Mouse (Mus musculus): ENCODE results near the gene Fau. TPM values are rescaled to one million over a fixed set of nuclear protein-coding genes. Genes with fewer than 3 reads are reported as not detected.
A peak's percentile ranks its signal among the peaks of the same experiment; 100 is the strongest.

The Fau gene
- polyA plus RNA-seq, 1 experiment = 2,588 TPM

DNA sequence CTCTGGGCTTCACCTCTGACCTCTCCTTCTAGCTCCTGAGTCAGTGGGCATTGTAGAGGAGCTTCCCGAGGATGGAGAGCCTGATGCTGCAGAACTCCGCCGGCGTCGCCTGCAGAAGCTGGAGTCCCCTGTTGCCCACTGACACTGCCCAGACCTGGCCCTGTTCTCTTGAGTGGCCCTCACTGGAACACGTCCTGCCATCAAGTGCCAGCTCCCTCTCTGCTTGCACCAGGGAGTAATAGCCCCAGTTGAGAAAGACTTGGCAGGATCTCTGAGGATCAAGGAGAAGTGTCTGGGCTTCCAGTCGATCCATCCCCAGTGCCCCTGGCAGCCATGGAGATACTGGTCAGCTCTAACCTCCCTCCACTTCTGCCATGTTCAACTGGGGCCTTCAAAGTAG is 5.1 kb upstream of the Fau start:
- no peak for DNase-seq
- no peaks in the 10 kb centered on the region for H3K27me3 ChIP-seq (ENCODE audit: control insufficient read depth, insufficient read depth, low read length)
- no peak overlapping the region for H3K4me3 ChIP-seq (ENCODE audit: control insufficient read depth, insufficient read depth, low read length)
- TF ChIP-seq CTCF (IDR thresholded peaks at IDR 0.05; ENCODE audit: borderline replicate concordance, control insufficient read depth, extremely low read depth, insufficient read depth, low read length, poor library complexity) (no peak), POLR2A (IDR thresholded peaks at IDR 0.05; ENCODE audit: control insufficient read depth, extremely low read depth, insufficient read depth, low read length, poor library complexity) (no peak)
- H3K4me1 ChIP-seq (replicated peaks; ENCODE audit: control insufficient read depth, insufficient read depth, low read length) = peaks cover 16% of the 10 kb centered on the region
- H3K36me3 ChIP-seq (ENCODE audit: control insufficient read depth, insufficient read depth, low read length) = peaks cover 59% of the 10 kb centered on the region
- H3K27ac ChIP-seq (ENCODE audit: control insufficient read depth, insufficient read depth, low read length) = no peak overlapping the region
- WGBS = 98% methylated on average over 7 of the region's 7 CpGs

DNA sequence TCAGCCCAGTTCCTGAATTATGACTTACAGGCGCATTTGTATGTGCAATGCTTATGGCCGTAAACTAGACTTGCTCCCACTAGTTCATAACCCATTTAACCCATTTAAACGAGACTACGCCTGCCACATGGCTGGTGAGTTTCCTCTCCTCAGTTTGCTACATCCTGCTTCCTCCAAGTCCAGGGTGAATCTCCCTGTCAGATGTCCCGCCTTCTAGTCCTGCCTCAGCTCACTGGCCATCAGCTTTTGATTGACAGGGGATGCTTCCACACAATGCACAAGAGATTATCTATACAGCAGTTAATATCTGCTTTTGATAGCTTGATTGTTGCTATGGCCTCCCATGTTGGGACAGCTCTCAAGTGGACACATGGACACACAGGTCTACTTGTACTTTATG is 3.3 kb upstream of the Fau start:
- Histone ChIP-seq H3K4me3 (ENCODE audit: control insufficient read depth, insufficient read depth, low read length) (no peak overlapping the region), H3K27me3 (ENCODE audit: control insufficient read depth, insufficient read depth, low read length) (no peaks in the 10 kb centered on the region), H3K36me3 (ENCODE audit: control insufficient read depth, insufficient read depth, low read length) (peaks cover 53% of the 10 kb centered on the region), H3K4me1 (replicated peaks; ENCODE audit: control insufficient read depth, insufficient read depth, low read length) (peaks cover 8% of the 10 kb centered on the region), H3K27ac (ENCODE audit: control insufficient read depth, insufficient read depth, low read length) (no peak overlapping the region)
- 84% methylated on average over 5 of the region's 5 CpGs for WGBS
- no peak for DNase-seq
- TF ChIP-seq POLR2A (IDR thresholded peaks at IDR 0.05; ENCODE audit: control insufficient read depth, extremely low read depth, insufficient read depth, low read length, poor library complexity) (no peak), CTCF (IDR thresholded peaks at IDR 0.05; ENCODE audit: borderline replicate concordance, control insufficient read depth, extremely low read depth, insufficient read depth, low read length, poor library complexity) (no peak)

DNA sequence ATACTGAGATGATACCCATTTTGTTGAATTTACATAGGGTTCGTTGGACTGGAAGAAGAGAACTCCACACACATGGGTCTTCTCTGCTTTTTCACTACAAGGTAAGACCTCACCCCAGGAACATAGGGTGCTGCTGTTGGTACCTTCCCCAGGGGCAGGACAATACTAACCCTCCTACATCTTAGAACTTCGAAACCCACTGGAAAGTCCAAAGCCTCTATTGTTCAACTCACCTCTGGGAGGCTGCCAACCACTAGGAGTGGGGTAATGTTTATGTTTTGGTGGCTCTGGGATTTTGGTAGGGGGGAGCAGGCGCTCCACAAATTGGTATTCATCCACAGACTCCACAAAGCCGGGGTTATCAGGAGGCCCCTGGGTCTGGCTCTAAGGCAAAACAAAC is 948 bp upstream of the Fau start:
- 68% methylated on average over 4 of the region's 4 CpGs for WGBS
- no peak for TF ChIP-seq CTCF (IDR thresholded peaks at IDR 0.05; ENCODE audit: borderline replicate concordance, control insufficient read depth, extremely low read depth, insufficient read depth, low read length, poor library complexity)
- TF ChIP-seq POLR2A (IDR thresholded peaks at IDR 0.05; ENCODE audit: control insufficient read depth, extremely low read depth, insufficient read depth, low read length, poor library complexity) = no peak
- Histone ChIP-seq H3K27ac (ENCODE audit: control insufficient read depth, insufficient read depth, low read length) (no peak overlapping the region), H3K36me3 (ENCODE audit: control insufficient read depth, insufficient read depth, low read length) (peaks cover 34% of the 10 kb centered on the region), H3K4me1 (replicated peaks; ENCODE audit: control insufficient read depth, insufficient read depth, low read length) (peaks cover 8% of the 10 kb centered on the region), H3K27me3 (ENCODE audit: control insufficient read depth, insufficient read depth, low read length) (no peaks in the 10 kb centered on the region), H3K4me3 (ENCODE audit: control insufficient read depth, insufficient read depth, low read length) (no peak overlapping the region)
- DNase-seq = no peak

DNA sequence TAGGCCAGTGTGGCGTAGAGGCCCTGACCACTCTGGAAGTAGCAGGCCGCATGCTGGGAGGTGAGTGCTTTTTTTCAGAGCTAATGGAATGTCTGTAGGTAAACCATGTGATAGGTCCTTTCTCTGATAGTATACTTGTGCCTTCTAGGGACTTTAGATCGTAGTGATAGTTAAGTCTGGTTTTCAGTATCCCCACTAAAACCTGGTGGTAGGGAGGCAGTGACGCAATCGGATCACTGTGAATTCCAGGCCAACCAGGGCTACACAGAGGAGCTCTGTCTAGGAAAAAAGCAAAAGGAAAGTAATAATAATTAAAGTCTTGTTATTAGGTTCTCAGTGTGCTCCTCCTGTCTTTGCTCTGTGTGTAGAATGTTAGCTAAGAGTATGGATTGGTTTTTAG is 869 bp downstream of the Fau start:
- DNase-seq = no peak
- Histone ChIP-seq H3K27me3 (ENCODE audit: control insufficient read depth, insufficient read depth, low read length) (no peaks in the 10 kb centered on the region), H3K27ac (ENCODE audit: control insufficient read depth, insufficient read depth, low read length) (no peak overlapping the region), H3K4me3 (ENCODE audit: control insufficient read depth, insufficient read depth, low read length) (peak overlapping the region; percentile 85), H3K36me3 (ENCODE audit: control insufficient read depth, insufficient read depth, low read length) (peaks cover 16% of the 10 kb centered on the region), H3K4me1 (replicated peaks; ENCODE audit: control insufficient read depth, insufficient read depth, low read length) (peaks cover 16% of the 10 kb centered on the region)
- 37% methylated on average over 5 of the region's 5 CpGs for WGBS
- no peak for TF ChIP-seq CTCF (IDR thresholded peaks at IDR 0.05; ENCODE audit: borderline replicate concordance, control insufficient read depth, extremely low read depth, insufficient read depth, low read length, poor library complexity)
- no peak for TF ChIP-seq POLR2A (IDR thresholded peaks at IDR 0.05; ENCODE audit: control insufficient read depth, extremely low read depth, insufficient read depth, low read length, poor library complexity)

DNA sequence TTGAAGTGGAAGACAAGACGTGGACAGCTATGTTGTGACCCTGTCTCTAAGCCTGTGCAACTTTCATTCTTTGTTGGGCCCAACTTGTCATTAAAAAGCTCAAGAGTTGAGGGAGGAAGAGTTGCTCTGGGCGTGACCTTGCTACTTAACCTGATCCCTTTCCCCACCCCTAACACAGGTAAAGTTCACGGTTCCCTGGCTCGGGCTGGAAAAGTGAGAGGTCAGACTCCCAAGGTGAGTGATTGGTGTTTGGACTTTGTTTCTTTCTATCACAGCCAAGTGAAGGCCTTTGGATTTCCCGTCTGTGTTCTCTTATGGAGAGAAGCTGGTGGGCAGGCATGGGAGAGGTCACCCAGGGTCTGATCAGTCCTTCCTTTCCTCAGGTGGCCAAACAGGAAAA is 1.3 kb downstream of the Fau start:
- Histone ChIP-seq H3K36me3 (ENCODE audit: control insufficient read depth, insufficient read depth, low read length) (peaks cover 11% of the 10 kb centered on the region), H3K4me1 (replicated peaks; ENCODE audit: control insufficient read depth, insufficient read depth, low read length) (peaks cover 16% of the 10 kb centered on the region), H3K4me3 (ENCODE audit: control insufficient read depth, insufficient read depth, low read length) (no peak overlapping the region), H3K27ac (ENCODE audit: control insufficient read depth, insufficient read depth, low read length) (no peak overlapping the region), H3K27me3 (ENCODE audit: control insufficient read depth, insufficient read depth, low read length) (no peaks in the 10 kb centered on the region)
- no peak for DNase-seq
- WGBS = 94% methylated on average over 5 of the region's 5 CpGs
- TF ChIP-seq CTCF (IDR thresholded peaks at IDR 0.05; ENCODE audit: borderline replicate concordance, control insufficient read depth, extremely low read depth, insufficient read depth, low read length, poor library complexity) = no peak
- TF ChIP-seq POLR2A (IDR thresholded peaks at IDR 0.05; ENCODE audit: control insufficient read depth, extremely low read depth, insufficient read depth, low read length, poor library complexity) = no peak

DNA sequence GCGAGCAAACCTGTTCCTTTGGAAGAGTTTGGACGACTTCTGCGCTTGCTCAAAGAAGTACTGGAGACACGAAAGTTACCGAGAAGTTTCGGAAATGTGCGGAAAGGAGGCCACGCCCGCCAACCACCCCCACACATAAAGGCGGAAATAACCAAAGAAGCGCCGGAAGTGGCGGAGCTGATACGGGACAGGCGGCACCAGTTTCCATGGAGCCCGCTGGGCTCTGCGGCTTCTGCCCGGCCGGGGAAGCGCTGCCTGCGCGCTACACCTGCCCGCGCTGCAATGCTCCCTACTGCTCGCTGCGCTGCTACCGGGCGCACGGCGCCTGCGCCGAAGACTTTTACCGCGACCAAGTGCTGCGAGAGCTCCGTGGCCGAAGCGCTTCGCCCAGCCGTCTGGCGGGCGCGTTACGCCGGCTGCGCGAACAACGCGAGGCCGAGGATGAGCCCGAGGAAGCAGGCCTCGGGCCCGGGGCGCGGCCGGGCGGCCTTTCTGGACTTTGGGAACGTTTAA is 3.4 kb downstream of the Fau start, which contains the start of gene Znhit2:
Znhit2 (plus strand) TSS at position 172 of the 513 bp plus-strand sequence.
- H3K36me3 ChIP-seq (ENCODE audit: control insufficient read depth, insufficient read depth, low read length) = no peaks in the 10 kb centered on the region
- peak within 1 kb of the TSS; percentile 72 for H3K4me3 ChIP-seq (ENCODE audit: control insufficient read depth, insufficient read depth, low read length)
- DNase-seq = peak; percentile 95
- peak within 1 kb of the TSS; percentile 83 for H3K27ac ChIP-seq (ENCODE audit: control insufficient read depth, insufficient read depth, low read length)
- no peaks in the 10 kb centered on the region for H3K27me3 ChIP-seq (ENCODE audit: control insufficient read depth, insufficient read depth, low read length)
- peaks cover 16% of the 10 kb centered on the region for H3K4me1 ChIP-seq (replicated peaks; ENCODE audit: control insufficient read depth, insufficient read depth, low read length)
- under 1% methylated on average over 58 of the region's 58 CpGs for WGBS
- peak; percentile 81 for TF ChIP-seq POLR2A (IDR thresholded peaks at IDR 0.05; ENCODE audit: control insufficient read depth, extremely low read depth, insufficient read depth, low read length, poor library complexity)
- 0 out of 2 replicates have a peak, but pooled peaks have one; percentile 9 for TF ChIP-seq CTCF (IDR thresholded peaks at IDR 0.05; ENCODE audit: borderline replicate concordance, control insufficient read depth, extremely low read depth, insufficient read depth, low read length, poor library complexity)

All from thymus, adult 2 months (tissue).